Mouse (Mus musculus): ENCODE data around the gene Ckm. TPM values are rescaled to one million over a fixed set of nuclear protein-coding genes. Genes with fewer than 3 reads are reported as not detected.

Gene Ckm
- polyA plus RNA-seq, 1 experiment = 1,561 TPM

- Histone ChIP-seq H3K4me2 (ENCODE audit: low read depth) (no peak overlapping the region), H3K79me2 (ENCODE audit: control insufficient read depth, insufficient read depth) (no peaks in the 10 kb centered on the region), H3K27me3 (ENCODE audit: control insufficient read depth, insufficient read depth, insufficient read length) (peaks cover 5% of the 10 kb centered on the region), H3K4me3 (no peak overlapping the region), H3ac (ENCODE audit: control insufficient read depth, insufficient read length) (no peak overlapping the region), H3K36me3 (ENCODE audit: control insufficient read depth, insufficient read depth) (no peaks in the 10 kb centered on the region)
- no peak for TF ChIP-seq POLR2AphosphoS2 (IDR thresholded peaks at IDR 0.05; ENCODE audit: insufficient read length, low read depth)
- TF ChIP-seq TCF12 (IDR thresholded peaks at IDR 0.05; ENCODE audit: insufficient read depth, poor library complexity, severe bottlenecking) = no peak
- no peak for TF ChIP-seq E2F4 (IDR thresholded peaks at IDR 0.05; ENCODE audit: insufficient read depth)
- no peak for TF ChIP-seq MAX (IDR thresholded peaks at IDR 0.05; ENCODE audit: low read depth)
- no peak for TF ChIP-seq REST (IDR thresholded peaks at IDR 0.05; ENCODE audit: insufficient read depth, insufficient read length)
- no peak for TF ChIP-seq TCF3 (IDR thresholded peaks at IDR 0.05; ENCODE audit: insufficient read length, low read depth)
- no peak for TF ChIP-seq MYOG (IDR thresholded peaks at IDR 0.05; ENCODE audit: control insufficient read depth in 1 of 3, insufficient read depth in 1 of 3, insufficient read length in 2 of 3, low read depth in 2 of 3)
- TF ChIP-seq POLR2A (IDR thresholded peaks at IDR 0.05; ENCODE audit: insufficient read length, low read depth) = no peak
- no peak for TF ChIP-seq USF1 (IDR thresholded peaks at IDR 0.05; ENCODE audit: low read depth)
- TF ChIP-seq MYOD1 (IDR thresholded peaks at IDR 0.05; ENCODE audit: control insufficient read depth in 1 of 3, insufficient read length in 2 of 3, low read depth in 2 of 3) = no peak
- no peak for TF ChIP-seq SRF (IDR thresholded peaks at IDR 0.05; ENCODE audit: control insufficient read depth, insufficient read length, low read depth)
- no peak for TF ChIP-seq CEBPB (IDR thresholded peaks at IDR 0.05; ENCODE audit: insufficient read depth, poor library complexity, severe bottlenecking)
These were observed 8.9 kb downstream of the Ckm start for GRCm38 (mm10) chr7:19413525-19413924.

GRCm38 (mm10) chr7:19416590-19416989, 12.0 kb downstream of the Ckm start:
- no peak overlapping the region for H3K4me2 ChIP-seq (ENCODE audit: low read depth)
- no peak overlapping the region for H3K4me3 ChIP-seq
- no peaks in the 10 kb centered on the region for H3K79me2 ChIP-seq (ENCODE audit: control insufficient read depth, insufficient read depth)
- H3K27me3 ChIP-seq (ENCODE audit: control insufficient read depth, insufficient read depth, insufficient read length) = peaks cover 5% of the 10 kb centered on the region
- H3ac ChIP-seq (ENCODE audit: control insufficient read depth, insufficient read length) = no peak overlapping the region
- H3K36me3 ChIP-seq (ENCODE audit: control insufficient read depth, insufficient read depth) = no peaks in the 10 kb centered on the region
- TF ChIP-seq POLR2AphosphoS2 (IDR thresholded peaks at IDR 0.05; ENCODE audit: insufficient read length, low read depth) (peak; percentile 41), MYOG (IDR thresholded peaks at IDR 0.05; ENCODE audit: control insufficient read depth in 1 of 3, insufficient read depth in 1 of 3, insufficient read length in 2 of 3, low read depth in 2 of 3) (no peak)

- Histone ChIP-seq H3K79me2 (ENCODE audit: control insufficient read depth, insufficient read depth) (no peaks in the 10 kb centered on the region), H3ac (ENCODE audit: control insufficient read depth, insufficient read length) (no peak overlapping the region), H3K4me2 (ENCODE audit: low read depth) (no peak overlapping the region), H3K36me3 (ENCODE audit: control insufficient read depth, insufficient read depth) (no peaks in the 10 kb centered on the region), H3K27me3 (ENCODE audit: control insufficient read depth, insufficient read depth, insufficient read length) (peaks cover 5% of the 10 kb centered on the region), H3K4me3 (no peak overlapping the region)
- no peak for TF ChIP-seq CEBPB (IDR thresholded peaks at IDR 0.05; ENCODE audit: insufficient read depth, poor library complexity, severe bottlenecking)
These were observed 15.5 kb downstream of the Ckm start for GRCm38 (mm10) chr7:19420121-19420520.

- TF ChIP-seq E2F4 (IDR thresholded peaks at IDR 0.05; ENCODE audit: insufficient read depth) (no peak), REST (IDR thresholded peaks at IDR 0.05; ENCODE audit: insufficient read depth, insufficient read length) (no peak), SRF (IDR thresholded peaks at IDR 0.05; ENCODE audit: control insufficient read depth, insufficient read length, low read depth) (no peak), TCF12 (IDR thresholded peaks at IDR 0.05; ENCODE audit: insufficient read depth, poor library complexity, severe bottlenecking) (no peak), MYOG (IDR thresholded peaks at IDR 0.05; ENCODE audit: control insufficient read depth in 1 of 3, insufficient read depth in 1 of 3, insufficient read length in 2 of 3, low read depth in 2 of 3) (no peak), MYOD1 (IDR thresholded peaks at IDR 0.05; ENCODE audit: control insufficient read depth in 1 of 3, insufficient read length in 2 of 3, low read depth in 2 of 3) (peak in 1 of 3 experiments; percentile 23)
- peak overlapping the region; percentile 12 for H3K4me2 ChIP-seq (ENCODE audit: low read depth)
- no peaks in the 10 kb centered on the region for H3K36me3 ChIP-seq (ENCODE audit: control insufficient read depth, insufficient read depth)
- no peak overlapping the region for H3ac ChIP-seq (ENCODE audit: control insufficient read depth, insufficient read length)
- peaks cover 5% of the 10 kb centered on the region for H3K27me3 ChIP-seq (ENCODE audit: control insufficient read depth, insufficient read depth, insufficient read length)
- H3K79me2 ChIP-seq (ENCODE audit: control insufficient read depth, insufficient read depth) = no peaks in the 10 kb centered on the region
- no peak overlapping the region for H3K4me3 ChIP-seq
These were observed 16.5 kb downstream of the Ckm start for GRCm38 (mm10) chr7:19420821-19421636.

GRCm38 (mm10) chr7:19423083-19423482, 18.5 kb downstream of the Ckm start:
- Histone ChIP-seq H3K4me2 (ENCODE audit: low read depth) (no peak overlapping the region), H3K4me3 (no peak overlapping the region), H3K79me2 (ENCODE audit: control insufficient read depth, insufficient read depth) (no peaks in the 10 kb centered on the region), H3K36me3 (ENCODE audit: control insufficient read depth, insufficient read depth) (peaks cover 4% of the 10 kb centered on the region), H3ac (ENCODE audit: control insufficient read depth, insufficient read length) (no peak overlapping the region), H3K27me3 (ENCODE audit: control insufficient read depth, insufficient read depth, insufficient read length) (no peaks in the 10 kb centered on the region)
- TF ChIP-seq POLR2AphosphoS2 (IDR thresholded peaks at IDR 0.05; ENCODE audit: insufficient read length, low read depth) = peak; percentile 27
- TF ChIP-seq TCF3 (IDR thresholded peaks at IDR 0.05; ENCODE audit: insufficient read length, low read depth) = no peak

All from myocyte (in vitro differentiated cells).